Mouse (Mus musculus) left cerebral cortex, adult 8-10 months (tissue): Measurements from ENCODE around the gene Parp8. TPM values are rescaled to one million over a fixed set of nuclear protein-coding genes. Genes with fewer than 3 reads are reported as not detected.
A peak's percentile ranks its signal among the peaks of the same experiment; 100 is the strongest.

Experiments used
- DNase-seq, 2 experiments: peaks; one replicate each; pipeline ENCODE4 v3.0.0; 2022; ENCODE audit warnings: low spot score in 2 of 2
- total RNA-seq, 4 experiments: library from RNA; stranded (reverse); gene quantifications; 2 replicates each; pipeline ENCODE4 v1.2.4; 2022

Gene Parp8
- total RNA-seq, 4 experiments from 2014 or later: 16.7 to 21.8 (median 20.6) TPM

DNA sequence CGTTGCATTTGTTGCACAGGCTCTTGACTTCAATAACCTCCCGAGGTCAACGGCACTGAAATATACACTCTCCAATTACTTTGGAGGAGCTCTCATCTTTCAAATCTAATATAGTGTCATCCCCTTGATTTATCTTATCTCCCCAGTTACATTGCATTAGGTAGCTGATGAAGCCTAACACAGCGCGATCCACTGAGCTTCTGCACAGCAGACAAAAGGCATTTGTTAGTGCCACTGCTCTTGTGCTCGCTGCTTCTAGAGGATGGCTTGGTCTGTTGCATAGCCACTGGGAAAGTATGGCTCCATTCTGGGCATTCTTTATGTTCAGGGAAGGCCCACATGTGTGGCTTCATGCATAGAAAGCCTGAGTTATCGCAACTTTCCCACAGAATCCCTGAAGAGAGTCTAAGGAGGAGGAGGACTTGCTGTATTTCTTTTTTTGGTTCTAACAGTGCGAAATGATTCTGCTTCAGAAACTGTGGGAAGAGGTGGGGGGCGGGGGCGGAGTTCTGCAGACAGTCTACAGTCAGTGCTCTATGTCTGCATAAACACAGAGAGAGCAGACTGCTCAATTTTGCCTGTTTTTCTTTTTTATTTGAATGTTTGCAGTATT lies 145.7 kb downstream of the Parp8 start:
- DNase-seq: peak in 1 of 2 experiments; percentile 11

GRCm38 (mm10) chr13:116870221-116870620 lies 155.1 kb downstream of the Parp8 start:
- DNase-seq: no peak

DNA sequence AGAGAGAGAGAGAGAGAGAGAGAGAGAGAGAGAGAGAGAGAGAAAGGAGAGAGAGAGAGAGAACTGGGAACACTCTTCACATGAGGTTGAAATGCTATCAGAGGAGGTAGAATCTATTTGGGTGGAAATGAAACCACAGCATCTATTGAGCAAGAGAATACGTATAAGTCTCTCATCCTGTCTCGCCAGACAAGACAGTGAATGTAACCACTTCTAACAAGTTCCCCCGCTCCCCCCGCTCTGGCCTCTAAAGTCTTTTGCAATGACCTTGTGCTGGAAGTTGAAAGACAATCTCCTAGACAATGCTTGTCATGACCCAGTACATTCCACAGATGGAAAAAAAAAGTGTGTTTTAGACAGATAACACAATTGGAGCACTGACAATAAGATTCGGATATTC lies 181.4 kb downstream of the Parp8 start:
- DNase-seq: no peak

DNA sequence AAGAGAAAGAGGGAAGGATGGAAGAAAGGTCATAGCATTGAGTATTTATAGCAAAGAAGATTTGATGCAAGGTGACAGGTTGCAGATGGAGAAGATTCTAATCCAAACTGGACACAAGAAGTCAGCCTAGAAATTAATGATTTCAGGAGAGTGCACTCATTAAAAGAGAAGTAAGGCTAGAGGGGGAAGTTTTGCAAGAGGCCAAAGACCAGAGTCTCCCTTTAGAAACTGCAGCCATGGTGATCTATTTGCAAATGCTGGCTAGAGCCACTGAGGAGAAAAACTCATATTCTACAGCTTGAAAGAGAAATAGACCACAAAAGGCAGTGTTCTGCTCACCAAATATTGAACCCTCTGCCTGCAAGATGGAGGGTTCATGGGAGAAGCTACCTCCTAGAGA lies 194.4 kb downstream of the Parp8 start:
- DNase-seq: no peak

- no peak for DNase-seq
Measured at GRCm38 (mm10) chr13:116829015-116829414, 196.3 kb downstream of the Parp8 start.

- DNase-seq: no peak
Measured at GRCm38 (mm10) chr13:116811456-116811855, 213.9 kb downstream of the Parp8 start.

Other genes starting within 250 kb of the Parp8 start
- 10 to 100 TPM; 31.0 to 35.3 (median 33.3) TPM for gene Emb, start 183.0 kb upstream of the Parp8 start, total RNA-seq
- 1 to 10 TPM; 1.3 to 1.6 (median 1.4) TPM for gene Gm17509, start 195.5 kb upstream of the Parp8 start, total RNA-seq